Mouse (Mus musculus) CH12.LX (cell line): ENCODE measurements at regions not wholly inside any gene's neighbourhood (a gene's known extent, or its start where the extent isn't known, plus 50 kb on each side); places are given as distances from the start of the nearest gene placed in this dataset.

Experiments used
- CHD2 ChIP-seq: IDR thresholded peaks from 2 replicates; pipeline ENCODE4 v1.6.1; 2011; ENCODE audit warnings: low read length, improper control_type of control experiment
- CTCF ChIP-seq, 2 experiments: IDR thresholded peaks in 1 of 2; conservative IDR thresholded peaks in 1 of 2; 2 replicates each; pipeline ENCODE4 v1.5.1; 2011 to 2012; ENCODE audit warnings: low read depth in 2 of 2, low read length in 2 of 2, improper control_type of control experiment in 1 of 2, inconsistent platforms in 1 of 2, mild to moderate bottlenecking in 1 of 2, moderate library complexity in 1 of 2
- EP300 ChIP-seq: IDR thresholded peaks from 2 replicates; pipeline ENCODE4 v1.6.1; 2011; ENCODE audit warnings: low read length, improper control_type of control experiment
- GABPA ChIP-seq: IDR thresholded peaks from 2 replicates; pipeline ENCODE4 v1.6.1; 2012; ENCODE audit warnings: low read depth, low read length, improper control_type of control experiment, inconsistent platforms; ENCODE audit not compliant: insufficient replicate concordance
- MAFK ChIP-seq: IDR thresholded peaks from 2 replicates; pipeline ENCODE4 v1.6.1; 2011; ENCODE audit warnings: low read length, improper control_type of control experiment; ENCODE audit not compliant: insufficient replicate concordance
- NRF1 ChIP-seq: IDR thresholded peaks from 2 replicates; pipeline ENCODE4 v1.6.1; 2014; ENCODE audit warnings: low read depth, mild to moderate bottlenecking, inconsistent platforms, low read length, improper control_type of control experiment, moderate library complexity
- TBP ChIP-seq: conservative IDR thresholded peaks from 2 replicates; pipeline ENCODE4 v1.6.1; 2011; ENCODE audit warnings: low read depth, low read length, improper control_type of control experiment
- UBTF ChIP-seq: IDR thresholded peaks from 2 replicates; pipeline ENCODE4 v1.6.1; 2012; ENCODE audit warnings: low read depth, mild to moderate bottlenecking, inconsistent platforms, low read length, improper control_type of control experiment, moderate library complexity
- USF2 ChIP-seq: conservative IDR thresholded peaks from 2 replicates; pipeline ENCODE4 v1.6.1; 2011; ENCODE audit warnings: low read depth, low read length, improper control_type of control experiment
- ZNF384 ChIP-seq: IDR thresholded peaks from 2 replicates; pipeline ENCODE4 v1.6.1; 2012; ENCODE audit warnings: low read depth, low read length, improper control_type of control experiment, inconsistent platforms

- TF ChIP-seq USF2 (no peak), EP300 (no peak), TBP (no peak), CTCF (conservative IDR thresholded peaks at IDR 0.05 in 1 of 2, IDR thresholded peaks at IDR 0.05 in 1 of 2; ENCODE audit: low read depth in 2 of 2, low read length in 2 of 2) (no peak), GABPA (no peak), CHD2 (no peak), ZNF384 (no peak), NRF1 (no peak), UBTF (no peak), MAFK (no peak)
Measured at GRCm38 (mm10) chr19:54107103-54107821, 63.3 kb downstream of the Adra2a start.
